Mouse (Mus musculus): ENCODE measurements at regions not wholly inside any gene's neighbourhood (a gene's known extent, or its start where the extent isn't known, plus 50 kb on each side); places are given as distances from the start of the nearest gene placed in this dataset.

GRCm38 (mm10) chr4:75562480-75562879, 284.4 kb upstream of the Dmac1 start:
- no peaks in the 10 kb centered on the region for H3K9me3 ChIP-seq (replicated peaks)
- DNase-seq (no peak), ATAC-seq (ENCODE audit: low read depth) (no peak)
- no peaks in the 10 kb centered on the region for H3K4me1 ChIP-seq (replicated peaks)
- no peaks in the 10 kb centered on the region for H3K36me3 ChIP-seq
- no peak overlapping the region for H3K4me2 ChIP-seq
- no peak overlapping the region for H3K9ac ChIP-seq
- no peaks in the 10 kb centered on the region for H3K27me3 ChIP-seq
- 31% methylated on average over 4 of the region's 4 CpGs for WGBS (ENCODE audit: insufficient replicate concordance)
- no peak overlapping the region for H3K27ac ChIP-seq
- no peak overlapping the region for H3K4me3 ChIP-seq (replicated peaks)

- H3K9me3 ChIP-seq (replicated peaks) = no peaks in the 10 kb centered on the region
- WGBS (ENCODE audit: insufficient replicate concordance) = 24% methylated on average over 1 of the region's 1 CpGs
- no peak for DNase-seq
- H3K27ac ChIP-seq = no peak overlapping the region
- H3K9ac ChIP-seq = no peak overlapping the region
- H3K4me2 ChIP-seq = no peak overlapping the region
- H3K36me3 ChIP-seq = no peaks in the 10 kb centered on the region
- ATAC-seq (ENCODE audit: low read depth) = no peak
- H3K27me3 ChIP-seq = no peaks in the 10 kb centered on the region
- no peak overlapping the region for H3K4me3 ChIP-seq (replicated peaks)
- no peaks in the 10 kb centered on the region for H3K4me1 ChIP-seq (replicated peaks)
Measured at GRCm38 (mm10) chr4:75561792-75562191, 283.7 kb upstream of the Dmac1 start.

- no peaks in the 10 kb centered on the region for H3K27me3 ChIP-seq
- no peaks in the 10 kb centered on the region for H3K9me3 ChIP-seq (replicated peaks)
- H3K4me2 ChIP-seq = no peak overlapping the region
- no peaks in the 10 kb centered on the region for H3K36me3 ChIP-seq
- H3K9ac ChIP-seq = no peak overlapping the region
- H3K4me1 ChIP-seq (replicated peaks) = no peaks in the 10 kb centered on the region
- no peak overlapping the region for H3K27ac ChIP-seq
- 62% methylated on average over 2 of the region's 2 CpGs for WGBS (ENCODE audit: insufficient replicate concordance)
- H3K4me3 ChIP-seq (replicated peaks) = no peak overlapping the region
- ATAC-seq (ENCODE audit: low read depth) (no peak), DNase-seq (no peak)
Measured at GRCm38 (mm10) chr4:75537787-75538186, 259.7 kb upstream of the Dmac1 start.

GRCm38 (mm10) chr4:75535067-75535466, 257.0 kb upstream of the Dmac1 start:
- no peak overlapping the region for H3K4me3 ChIP-seq (replicated peaks)
- WGBS (ENCODE audit: insufficient replicate concordance) = 79% methylated on average over 7 of the region's 7 CpGs
- no peaks in the 10 kb centered on the region for H3K36me3 ChIP-seq
- H3K27ac ChIP-seq = no peak overlapping the region
- H3K4me1 ChIP-seq (replicated peaks) = no peaks in the 10 kb centered on the region
- H3K4me2 ChIP-seq = no peak overlapping the region
- no peaks in the 10 kb centered on the region for H3K9me3 ChIP-seq (replicated peaks)
- ATAC-seq (ENCODE audit: low read depth) (no peak), DNase-seq (no peak)
- H3K9ac ChIP-seq = no peak overlapping the region
- H3K27me3 ChIP-seq = no peaks in the 10 kb centered on the region

GRCm38 (mm10) chr4:75529607-75530006, 251.5 kb upstream of the Dmac1 start:
- Histone ChIP-seq H3K4me1 (replicated peaks) (no peaks in the 10 kb centered on the region), H3K4me3 (replicated peaks) (no peak overlapping the region), H3K9me3 (replicated peaks) (no peaks in the 10 kb centered on the region), H3K27ac (no peak overlapping the region), H3K36me3 (no peaks in the 10 kb centered on the region), H3K9ac (no peak overlapping the region), H3K27me3 (no peaks in the 10 kb centered on the region), H3K4me2 (no peak overlapping the region)
- no peak for ATAC-seq (ENCODE audit: low read depth)
- DNase-seq = no peak
- 47% methylated on average over 2 of the region's 2 CpGs for WGBS (ENCODE audit: insufficient replicate concordance)

GRCm38 (mm10) chr4:75517459-75518158, 239.5 kb upstream of the Dmac1 start:
- no peak for DNase-seq
- Histone ChIP-seq H3K9ac (no peak overlapping the region), H3K4me3 (replicated peaks) (no peak overlapping the region), H3K4me1 (replicated peaks) (no peaks in the 10 kb centered on the region), H3K36me3 (no peaks in the 10 kb centered on the region), H3K27ac (no peak overlapping the region), H3K9me3 (replicated peaks) (no peaks in the 10 kb centered on the region), H3K4me2 (no peak overlapping the region), H3K27me3 (no peaks in the 10 kb centered on the region)
- ATAC-seq (ENCODE audit: low read depth) = no peak
- WGBS (ENCODE audit: insufficient replicate concordance) = 61% methylated on average over 3 of the region's 3 CpGs
